Mouse (Mus musculus): ENCODE measurements around the gene S100a6.

DNA sequence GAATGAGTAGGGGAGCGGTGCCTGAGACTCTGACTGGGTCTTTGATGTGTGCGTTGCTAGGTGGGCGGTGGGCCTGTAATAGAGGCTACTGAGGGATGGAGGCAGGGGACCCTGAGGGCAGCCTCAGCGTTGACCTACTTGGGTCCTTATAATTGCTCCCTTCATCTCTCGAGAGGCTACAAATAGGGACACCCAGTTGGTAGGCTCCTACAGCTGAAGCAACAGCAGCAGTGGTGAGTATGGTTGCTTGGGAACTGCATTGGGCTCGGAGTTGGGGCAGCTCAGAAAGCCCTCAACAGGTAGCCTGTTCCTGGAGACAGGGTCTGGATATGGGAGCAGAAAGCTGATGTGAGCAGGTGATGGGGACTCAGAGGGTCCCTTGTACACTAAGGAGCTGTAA, 12.6 kb upstream of the S100a6 start:
- TF ChIP-seq CTCF (IDR thresholded peaks at IDR 0.05; ENCODE audit: borderline replicate concordance, insufficient read depth, low read length) (no peak), POLR2A (IDR thresholded peaks at IDR 0.05; ENCODE audit: low read depth, low read length) (no peak)

All from embryonic fibroblast, embryonic 13.5 days (primary cell).